Mouse (Mus musculus): Measurements from ENCODE around the gene Dock8.

The Dock8 gene

DNA sequence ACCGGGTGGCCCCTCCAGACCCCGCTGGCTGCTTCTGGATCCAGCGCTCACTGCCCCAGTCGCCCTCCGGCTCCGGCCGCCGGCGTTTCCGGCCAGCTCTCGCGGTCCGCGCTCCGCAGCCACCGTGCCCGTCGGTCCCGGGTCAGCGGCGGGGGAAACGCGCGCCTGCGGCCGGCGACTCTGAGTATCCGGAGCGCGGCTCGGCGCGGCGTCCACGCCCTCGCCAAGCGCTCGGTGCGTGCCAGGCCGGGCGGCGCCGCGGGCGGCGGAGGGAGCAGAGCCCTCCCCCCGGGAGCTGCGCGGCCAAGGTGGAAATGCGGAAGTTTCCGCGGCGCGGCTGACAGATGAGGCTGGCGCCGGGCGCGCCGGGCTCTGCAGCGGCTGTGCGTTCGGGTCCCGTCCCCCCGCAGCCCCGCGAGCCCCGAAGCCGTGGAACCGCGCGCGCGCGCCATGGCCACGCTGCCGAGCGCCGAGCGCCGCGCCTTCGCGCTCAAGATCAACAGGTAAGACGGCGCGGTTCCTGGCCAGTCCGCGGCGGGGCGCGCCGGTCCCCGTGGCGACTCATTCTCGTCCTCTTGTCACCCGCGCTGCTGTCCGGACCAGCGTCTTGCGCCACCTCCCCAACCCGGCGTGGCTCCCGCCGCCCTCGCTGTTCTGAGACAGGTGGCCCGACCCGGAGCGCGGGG, at the start of gene Dock8:
Gene Dock8 (plus strand): TSS at position 334 of the 686 bp plus-strand sequence.
- peak; percentile 77 for DNase-seq

DNA sequence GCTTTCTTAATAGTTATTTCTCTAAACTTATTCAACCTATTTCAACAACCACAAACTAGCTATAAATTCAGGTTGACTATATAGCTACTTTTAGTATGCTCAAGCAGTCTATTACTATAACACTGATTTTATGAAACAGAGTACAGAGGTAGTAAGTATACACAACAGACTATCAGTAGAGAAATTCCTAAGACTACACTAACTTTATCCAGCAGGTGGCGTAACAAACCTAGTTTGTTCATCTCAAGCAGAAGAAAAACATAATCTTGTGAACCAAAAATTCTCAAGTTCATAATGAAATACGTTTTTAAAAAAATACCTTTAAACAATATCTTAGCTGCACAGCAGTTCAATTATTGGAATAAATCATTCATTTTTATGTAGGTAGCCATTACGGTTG, 40.8 kb upstream of the Dock8 start:
- no peak for DNase-seq

DNA sequence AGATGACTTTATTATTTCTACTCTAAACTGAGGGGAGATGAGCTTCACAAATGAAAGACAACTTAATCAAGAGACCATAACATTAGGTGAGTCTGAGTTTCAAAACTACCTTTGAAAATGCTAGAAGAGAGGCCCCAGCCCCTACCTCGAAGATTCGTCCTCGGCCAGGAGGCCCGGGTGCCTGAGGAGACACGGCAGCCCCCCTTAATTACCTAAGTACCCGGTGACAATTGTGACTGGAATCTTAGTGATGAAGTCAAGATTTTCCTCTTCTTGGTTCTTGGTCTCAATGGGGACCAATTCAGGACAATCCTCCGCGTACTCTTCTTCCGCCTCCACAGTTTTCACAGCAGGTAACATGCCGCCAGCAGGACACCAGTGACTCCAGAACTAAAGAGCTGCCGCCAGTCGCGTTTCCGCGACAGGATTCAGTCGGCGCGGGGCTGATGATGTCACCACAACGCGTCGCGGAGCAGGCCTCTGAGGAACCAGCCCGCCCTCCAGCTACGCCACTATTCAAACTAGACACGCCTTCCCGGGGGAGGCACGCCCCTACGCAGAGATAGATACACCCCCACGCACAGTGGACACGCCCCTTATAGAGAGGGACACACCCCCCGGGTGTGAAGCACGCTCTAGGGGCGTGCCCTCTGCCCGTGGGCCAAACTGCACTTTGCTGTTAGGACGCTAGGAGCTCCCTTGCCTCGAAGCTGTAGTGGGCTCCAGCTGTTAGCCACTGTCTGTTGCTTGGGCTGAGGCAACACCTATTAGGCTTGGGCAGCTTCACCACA, 38.0 kb upstream of the Dock8 start, which contains the start of gene Cbwd1:
Gene Cbwd1 (minus strand): TSS at position 439 of the 791 bp plus-strand sequence.
- DNase-seq: peak; percentile 99

DNA sequence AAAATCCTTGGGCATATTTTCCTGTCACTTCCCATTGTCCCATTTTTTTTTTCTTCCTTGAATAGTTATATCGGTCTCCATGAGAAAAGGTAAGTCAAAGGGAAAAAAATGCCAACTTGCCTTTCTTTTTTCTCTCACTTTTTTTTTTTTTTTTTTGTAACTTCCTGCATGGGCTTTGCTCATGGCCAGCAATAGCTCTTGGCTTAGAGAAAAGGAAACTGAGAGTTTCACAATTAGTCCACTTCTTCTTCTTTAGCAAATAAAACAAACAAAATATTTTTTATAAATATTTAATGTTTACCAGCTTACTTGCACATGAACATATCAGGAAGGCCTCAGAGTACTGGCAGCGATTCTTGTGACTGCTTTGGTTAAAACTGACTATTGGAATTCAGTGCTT, 33.1 kb upstream of the Dock8 start:
- no peak for DNase-seq

DNA sequence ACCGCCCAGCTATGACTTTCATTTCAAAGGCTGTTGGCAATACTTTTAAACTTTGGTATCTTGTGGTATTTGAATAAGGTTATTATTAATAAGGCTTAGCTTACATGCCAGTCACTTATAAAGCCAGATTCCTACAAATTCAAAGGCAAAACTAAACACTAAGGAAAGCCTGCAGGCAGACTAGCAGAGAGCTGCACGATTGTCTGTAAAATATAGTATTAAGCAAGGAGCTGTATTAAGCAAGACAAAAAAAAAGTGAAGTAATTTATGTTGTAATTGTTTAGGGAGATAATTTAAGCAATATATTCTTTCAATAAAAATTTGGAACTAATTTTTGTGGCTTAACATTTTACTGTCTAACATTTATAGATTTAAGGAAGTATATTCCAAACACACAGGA, 32.4 kb upstream of the Dock8 start:
- DNase-seq: no peak

DNA sequence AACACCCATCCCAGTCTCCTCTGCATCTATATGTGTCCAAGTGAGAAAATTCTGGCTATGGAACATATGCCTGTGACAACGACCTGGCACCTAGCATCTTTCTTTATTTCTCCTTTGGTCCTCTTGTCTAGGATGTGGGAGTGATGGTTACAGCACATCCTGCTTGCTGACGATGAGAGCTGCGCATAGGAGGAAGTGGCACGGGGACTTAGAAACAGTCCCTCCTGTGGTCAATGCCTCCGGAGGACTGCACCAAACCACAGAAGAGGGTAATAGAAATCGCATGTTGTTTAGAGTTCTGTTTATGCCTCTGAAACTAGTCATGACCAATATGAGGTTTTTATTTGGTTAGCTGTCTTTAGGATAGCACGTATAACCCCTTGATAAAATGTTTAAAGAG, 28.0 kb upstream of the Dock8 start:
- peak; percentile 9 for DNase-seq

DNA sequence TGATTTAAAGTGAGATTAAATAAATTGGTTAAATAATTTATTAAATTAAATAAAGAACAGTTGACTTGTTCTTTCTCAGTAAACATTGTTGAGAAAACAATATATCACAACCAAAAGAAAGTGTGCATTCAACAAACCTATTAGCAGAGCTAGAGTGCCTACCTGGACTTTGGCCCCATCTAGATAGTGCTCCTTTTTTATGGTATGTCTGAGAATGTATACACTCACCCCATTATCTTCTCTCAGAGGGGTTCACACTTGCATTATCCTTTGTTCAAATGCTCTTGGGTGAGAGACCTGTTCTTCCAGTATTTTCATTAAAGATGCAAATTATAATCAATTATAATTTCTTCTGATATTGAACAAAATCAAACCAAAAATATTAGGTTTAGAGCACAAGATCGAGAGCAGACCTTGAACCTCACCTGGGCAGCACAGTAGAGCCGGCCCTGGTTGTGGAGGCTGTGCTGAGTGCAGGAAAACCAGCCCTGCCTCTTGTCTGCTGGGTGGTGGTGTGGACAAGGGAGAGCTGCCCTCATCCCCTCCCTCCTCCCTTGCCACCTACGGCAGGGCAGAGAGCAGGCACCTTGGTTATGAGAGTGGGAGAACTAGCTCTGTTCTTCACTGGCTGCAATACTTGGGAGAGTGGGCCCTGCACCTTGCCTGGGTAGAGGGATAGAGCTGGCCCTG, 26.5 kb upstream of the Dock8 start:
- DNase-seq: no peak

DNA sequence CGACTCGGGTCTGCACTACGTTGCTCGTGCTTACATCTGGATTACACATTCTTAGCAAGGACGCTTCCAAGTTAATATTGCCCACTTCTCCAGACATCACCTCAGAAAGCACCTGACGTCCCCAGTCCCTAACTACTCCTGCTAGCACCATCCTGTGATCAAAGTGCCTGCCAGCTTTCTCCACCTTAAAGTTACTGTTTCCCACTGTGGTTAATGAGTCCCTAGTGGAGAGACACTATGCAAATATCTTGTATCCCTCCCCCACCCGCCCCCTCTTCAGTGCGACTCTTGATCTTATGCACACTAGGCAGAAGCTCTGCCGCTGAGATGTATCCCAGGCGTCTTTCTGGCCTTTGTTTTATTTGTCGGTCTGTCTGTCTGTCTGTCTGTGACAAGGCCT, 21.3 kb upstream of the Dock8 start:
- no peak for DNase-seq

DNA sequence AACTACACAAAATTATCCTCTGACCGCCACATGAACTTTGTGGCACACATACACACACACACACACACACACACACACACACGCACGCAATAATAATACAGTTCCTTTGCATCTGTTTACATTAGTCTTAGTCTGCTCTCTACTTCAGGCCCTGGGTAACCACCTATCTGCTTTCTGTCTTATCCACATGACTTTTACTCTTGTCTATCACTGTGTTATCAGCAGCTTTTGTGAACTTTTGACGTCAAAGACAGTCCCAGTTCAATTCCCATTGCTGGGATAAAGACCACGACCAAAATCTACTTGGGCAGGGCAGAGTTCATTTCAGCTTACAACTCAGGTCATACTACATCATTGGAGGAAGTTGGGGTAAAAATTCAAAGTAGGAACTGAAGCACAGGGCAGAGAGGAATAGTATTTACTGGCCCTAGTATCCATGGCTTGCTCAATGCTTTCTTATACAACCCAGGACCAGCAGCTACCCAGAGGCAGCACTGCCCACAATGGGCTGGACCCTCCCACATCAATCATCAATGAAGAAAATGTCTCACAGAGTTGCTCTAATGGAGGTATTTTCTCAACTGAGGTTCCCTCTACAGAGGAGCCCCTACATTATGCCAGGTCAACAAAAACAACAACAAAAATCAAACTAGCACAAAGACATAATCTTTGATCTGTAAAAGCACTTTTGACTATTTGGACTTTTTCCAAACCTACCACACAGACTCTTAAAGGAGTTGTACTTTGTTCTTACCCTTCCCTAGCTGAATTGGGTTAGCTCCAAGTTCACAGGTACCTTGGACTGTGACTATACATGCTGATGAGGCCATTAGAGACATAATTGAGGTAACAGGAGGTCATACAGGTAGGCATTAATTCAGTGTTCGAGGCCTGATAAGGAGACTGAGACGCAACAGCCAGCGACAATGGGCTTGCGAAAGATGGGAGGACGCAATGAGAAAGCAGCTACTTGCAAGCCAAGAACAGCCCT, 20.2 kb upstream of the Dock8 start:
- no peak for DNase-seq

DNA sequence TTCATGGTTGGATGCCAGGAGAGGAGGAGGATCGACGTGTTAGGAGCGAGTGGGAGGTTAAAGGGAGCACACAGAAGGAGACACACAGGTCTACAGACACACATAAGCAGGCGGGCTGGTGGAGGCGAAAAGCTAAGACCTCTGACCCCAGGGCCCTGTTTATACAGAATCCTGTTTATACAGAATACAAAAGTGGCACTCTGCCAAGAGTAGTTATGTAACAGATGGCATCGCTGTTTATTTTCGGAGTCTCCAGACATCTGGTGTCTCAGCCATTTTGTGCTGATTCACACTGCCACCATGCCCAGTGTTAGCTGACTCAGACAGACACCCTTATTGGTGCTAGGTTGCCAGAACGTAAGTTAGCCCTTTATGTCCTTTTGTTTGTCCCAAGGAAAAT, 18.0 kb upstream of the Dock8 start:
- no peak for DNase-seq

DNA sequence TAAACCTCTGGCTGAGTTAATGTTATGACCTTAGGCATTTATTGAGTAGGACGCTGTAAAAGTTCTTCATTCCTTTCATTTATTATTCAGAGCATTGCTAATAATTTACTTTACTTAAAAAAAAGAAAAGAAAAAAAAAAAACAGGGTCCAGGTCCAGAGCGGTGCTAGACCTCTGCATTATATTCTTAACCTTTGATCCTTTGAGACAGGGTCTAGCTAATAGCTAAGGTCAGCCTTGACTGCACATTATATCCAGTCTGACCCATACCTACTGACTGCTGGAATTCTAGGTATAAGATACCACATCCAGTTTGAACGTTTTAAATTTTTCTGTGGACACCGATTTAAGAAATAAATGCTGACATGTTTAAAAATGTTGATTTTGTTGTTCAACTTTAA, 16.3 kb upstream of the Dock8 start:
- DNase-seq: no peak

DNA sequence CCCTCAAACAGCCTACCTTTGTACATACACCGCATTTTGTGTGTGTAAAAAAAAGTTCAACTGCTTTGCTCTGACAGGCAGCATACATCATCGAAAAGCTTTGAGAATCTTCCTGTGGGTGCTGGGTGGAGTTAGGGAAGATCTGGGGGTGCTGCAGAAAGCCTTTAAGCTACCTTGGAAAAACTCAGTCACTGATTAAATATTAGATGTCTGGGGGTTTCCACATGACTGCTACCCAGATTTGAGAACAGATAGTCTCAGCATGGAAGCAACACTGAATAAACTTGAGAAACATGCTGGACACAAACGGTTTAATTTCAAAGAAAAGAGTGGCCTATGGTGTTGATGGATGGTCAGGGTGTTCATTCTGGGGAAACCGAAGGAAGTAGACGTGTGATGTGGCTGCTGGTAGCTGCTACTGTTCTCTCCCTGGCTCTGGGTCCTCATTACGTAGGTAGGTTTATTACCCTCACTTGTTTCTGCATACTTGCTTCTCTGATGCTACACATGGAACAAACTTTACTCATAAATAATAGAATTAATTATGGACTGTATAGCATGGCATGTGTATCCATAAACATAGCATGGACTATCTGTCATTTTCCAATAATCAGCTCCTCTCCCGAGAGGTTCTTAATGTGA, 15.4 kb upstream of the Dock8 start:
- no peak for DNase-seq

DNA sequence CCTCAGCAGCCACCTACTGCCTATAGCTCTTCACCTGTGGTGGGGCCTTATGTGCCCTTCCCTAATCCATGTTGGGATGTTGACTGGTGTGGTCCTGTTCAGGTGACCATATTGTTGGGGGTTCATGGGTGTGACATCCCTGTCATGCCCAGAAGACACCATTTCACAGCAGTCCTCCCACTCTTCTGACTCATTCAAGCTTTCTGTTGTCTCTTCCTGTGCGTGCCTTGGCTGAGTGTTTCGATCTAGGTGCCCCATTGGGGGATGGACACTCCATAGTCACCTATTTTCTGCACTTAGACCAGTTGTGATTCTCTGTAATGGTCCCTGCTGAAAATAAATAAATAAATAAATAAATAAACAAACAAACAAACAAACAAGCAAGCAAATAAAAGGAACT, 14.3 kb upstream of the Dock8 start:
- DNase-seq: no peak

DNA sequence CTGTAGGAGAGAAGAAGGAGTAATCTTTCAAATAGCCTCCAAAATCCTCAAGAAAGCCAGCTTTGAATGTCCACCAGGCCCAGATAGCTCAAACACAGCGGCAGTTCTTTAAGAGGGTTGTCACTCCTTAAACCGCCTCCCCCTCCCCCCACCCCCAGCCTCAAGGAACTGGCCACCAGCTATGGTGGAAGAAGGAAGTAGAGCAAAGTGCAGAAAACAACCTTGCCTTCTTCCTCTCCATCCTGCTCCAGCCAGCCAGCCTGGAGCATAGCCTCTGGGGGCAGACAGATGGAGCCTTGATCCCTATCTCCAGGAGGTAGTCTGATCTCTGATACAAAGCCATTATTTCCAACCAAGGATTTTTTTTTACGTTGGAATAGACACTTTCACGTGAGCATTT, 12.0 kb upstream of the Dock8 start:
- no peak for DNase-seq

DNA sequence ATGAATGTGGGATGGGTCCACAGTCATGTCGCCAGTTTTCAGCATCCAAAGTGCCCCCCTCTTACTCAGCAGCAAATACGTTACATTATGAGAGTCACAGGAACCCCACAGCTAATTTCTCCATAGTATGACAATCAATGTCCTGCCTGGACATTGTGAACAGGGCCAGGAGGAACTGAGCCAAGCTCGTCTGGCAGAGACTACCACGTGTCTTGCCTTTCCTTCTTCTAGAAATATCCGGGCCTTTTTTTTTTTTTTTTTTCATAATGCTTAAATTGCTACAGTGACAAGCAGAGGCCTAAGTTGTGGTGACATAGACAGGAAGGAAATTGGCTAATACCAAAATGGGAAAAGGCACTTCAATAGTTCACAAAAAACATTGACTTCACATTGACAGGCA, 10.5 kb upstream of the Dock8 start:
- no peak for DNase-seq

DNA sequence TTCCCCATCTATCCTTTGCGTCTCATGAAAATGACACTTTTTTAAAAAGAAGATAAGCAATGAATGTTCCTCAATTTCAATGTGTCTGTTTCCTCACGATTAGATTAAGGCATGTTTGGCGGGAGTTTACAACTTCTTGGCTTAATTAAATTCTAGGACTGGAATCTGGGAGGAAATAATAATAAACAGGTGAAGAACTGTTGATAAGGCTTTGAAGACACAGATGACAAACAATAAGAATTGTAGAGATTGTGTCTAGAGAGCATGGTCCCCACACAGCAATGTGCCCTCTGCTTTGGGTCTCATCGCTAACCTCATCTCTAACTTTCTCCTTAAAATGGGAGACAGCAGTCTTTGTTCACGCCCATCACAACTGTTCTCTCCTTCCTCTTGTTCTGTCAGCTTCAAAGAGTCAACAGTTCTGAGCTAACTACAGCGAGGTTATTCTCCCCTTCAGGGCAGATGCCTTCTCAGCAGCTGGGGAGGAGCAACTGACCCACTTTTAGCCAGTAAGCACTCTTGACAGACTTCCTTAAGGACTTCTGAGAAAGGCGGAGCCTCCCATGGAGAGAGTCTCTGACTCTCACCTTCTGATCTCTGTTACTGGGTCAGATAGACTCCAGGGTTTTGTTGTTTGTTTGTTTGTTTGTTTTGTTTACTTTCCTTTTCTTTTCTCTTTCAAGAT, 9.1 kb upstream of the Dock8 start:
- DNase-seq: peak; percentile 35

DNA sequence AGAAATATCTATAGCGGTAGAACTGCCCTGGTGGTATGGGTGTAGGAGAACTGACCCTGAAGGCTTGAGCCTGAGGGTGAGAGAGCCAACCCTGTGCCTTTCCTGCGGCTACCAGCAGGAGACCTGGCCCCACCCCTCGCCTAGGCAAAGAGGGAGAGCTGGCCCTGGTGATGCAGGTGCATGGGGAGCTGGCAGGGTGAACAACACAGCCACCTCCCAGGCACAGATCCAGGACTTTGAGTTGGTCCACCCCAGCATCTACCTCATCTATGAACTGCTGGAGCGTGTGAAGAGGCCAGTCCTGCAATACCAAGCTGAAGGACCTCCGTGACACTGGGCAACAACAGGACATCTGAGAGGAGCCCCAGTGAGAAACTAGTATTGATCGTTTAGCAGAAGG, 5.8 kb upstream of the Dock8 start:
- DNase-seq: no peak

DNA sequence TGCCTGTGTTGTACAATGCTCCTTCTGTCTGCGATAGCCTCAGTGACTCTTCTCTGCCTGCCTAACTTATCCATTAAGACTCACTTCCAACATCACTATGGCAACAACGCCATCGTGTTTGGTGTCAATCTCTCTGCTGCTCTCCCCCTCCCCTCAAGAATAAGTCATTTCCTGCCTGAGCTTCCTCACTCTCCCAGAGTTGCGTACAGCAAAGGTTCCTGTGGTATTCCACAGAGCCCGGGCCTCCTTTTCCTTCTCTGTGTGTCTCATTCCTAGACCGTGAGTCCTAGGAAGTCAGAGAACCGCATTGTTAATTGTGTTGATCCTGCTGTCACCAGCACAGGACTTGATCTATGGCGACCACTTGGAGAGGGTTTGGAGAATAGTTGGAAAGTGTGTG, 4.4 kb upstream of the Dock8 start:
- no peak for DNase-seq

DNA sequence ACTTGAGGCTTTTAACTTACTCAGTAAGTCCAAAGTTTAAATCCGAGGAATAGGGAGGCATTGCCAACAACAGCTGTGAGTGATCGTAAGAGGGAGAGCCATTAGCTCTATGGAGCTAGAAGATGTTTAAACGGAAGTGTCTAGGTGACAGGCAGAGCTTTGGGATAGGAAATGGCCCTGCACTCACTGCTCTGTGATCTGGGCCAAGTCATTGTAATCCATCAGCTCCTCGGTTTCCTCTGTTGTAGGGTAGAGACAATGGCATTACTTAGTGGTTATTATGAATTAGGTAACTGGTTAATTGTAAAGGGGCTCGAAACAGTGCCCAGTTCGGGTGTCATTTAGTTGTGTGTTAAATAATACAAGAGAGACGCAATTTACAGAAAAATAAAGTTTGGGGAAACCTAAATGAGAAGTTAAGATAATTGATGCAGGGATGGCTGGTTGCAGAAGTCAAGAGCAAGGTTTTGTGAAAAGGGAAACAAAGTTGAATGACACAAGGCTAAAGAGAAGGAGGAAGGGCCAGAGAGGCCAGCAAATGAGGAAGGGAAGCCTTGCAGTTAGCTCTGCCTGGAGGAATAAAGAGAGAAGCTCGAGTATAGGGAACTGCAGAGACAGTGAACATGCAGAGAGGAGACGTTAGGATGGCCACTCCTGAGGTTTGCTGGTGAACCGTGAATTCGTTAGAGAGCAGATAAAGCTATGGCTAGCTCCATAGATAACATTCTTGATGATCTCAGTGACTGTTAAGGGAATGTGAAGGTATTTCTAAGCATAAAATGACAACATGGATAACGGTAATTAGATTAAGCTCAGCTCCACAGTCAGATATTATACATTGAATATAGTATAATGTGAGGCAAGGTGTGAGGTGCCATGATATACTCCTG, 2.3 kb upstream of the Dock8 start:
- DNase-seq: no peak

DNA sequence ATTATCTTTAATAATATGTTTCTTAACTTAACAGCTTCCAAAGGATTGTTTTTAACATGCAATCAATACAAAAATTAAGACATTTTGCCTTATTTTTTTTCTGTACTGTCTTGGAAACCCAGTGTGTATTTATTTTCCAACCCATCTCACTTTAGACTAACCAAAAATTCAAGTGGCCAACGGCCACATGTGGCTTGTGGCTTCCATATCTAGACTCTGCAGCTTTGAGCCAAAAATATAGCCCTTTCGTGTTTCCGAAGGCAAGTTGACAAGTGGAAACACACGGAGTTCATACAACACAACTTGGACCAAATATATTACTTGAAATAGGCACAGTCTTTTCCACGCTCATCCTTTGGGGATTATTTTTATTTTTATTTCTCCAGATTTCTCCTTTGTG, 773 bp upstream of the Dock8 start:
- peak; percentile 23 for DNase-seq
